Mouse (Mus musculus) CD4-positive helper T cell, adult 2 months (primary cell): ENCODE measurements at regions not wholly inside any gene's neighbourhood (a gene's known extent, or its start where the extent isn't known, plus 50 kb on each side); places are given as distances from the start of the nearest gene placed in this dataset.

Source experiments
- DNase-seq: peaks from one replicate; pipeline ENCODE4 v3.0.0-alpha.2; 2012; ENCODE audit warnings: low read depth, missing footprints, low spot score

- DNase-seq = no peak
These were observed 67.9 kb downstream of the 3100002H09Rik start for GRCm38 (mm10) chr4:124542696-124543095.

DNA sequence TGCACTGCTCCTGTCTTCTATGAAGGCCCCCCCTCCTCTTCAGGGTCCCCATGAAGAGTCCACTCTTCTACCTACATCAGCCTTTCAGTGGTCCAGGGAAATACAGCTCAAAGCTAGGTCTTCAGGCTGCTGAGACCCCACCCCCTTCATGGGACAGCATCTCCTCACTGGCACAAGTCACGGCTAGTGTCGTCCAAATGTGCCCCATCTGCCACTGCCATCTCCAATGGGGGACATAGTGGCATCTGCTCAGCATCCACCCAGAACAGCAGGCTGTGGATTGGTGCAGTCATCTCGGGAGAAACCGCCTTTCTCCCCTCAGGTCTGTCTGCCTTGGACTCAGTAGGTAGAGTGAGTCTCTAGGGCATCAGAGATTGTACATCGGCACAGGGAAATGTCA is 72.1 kb downstream of the 3100002H09Rik start:
- no peak for DNase-seq

DNA sequence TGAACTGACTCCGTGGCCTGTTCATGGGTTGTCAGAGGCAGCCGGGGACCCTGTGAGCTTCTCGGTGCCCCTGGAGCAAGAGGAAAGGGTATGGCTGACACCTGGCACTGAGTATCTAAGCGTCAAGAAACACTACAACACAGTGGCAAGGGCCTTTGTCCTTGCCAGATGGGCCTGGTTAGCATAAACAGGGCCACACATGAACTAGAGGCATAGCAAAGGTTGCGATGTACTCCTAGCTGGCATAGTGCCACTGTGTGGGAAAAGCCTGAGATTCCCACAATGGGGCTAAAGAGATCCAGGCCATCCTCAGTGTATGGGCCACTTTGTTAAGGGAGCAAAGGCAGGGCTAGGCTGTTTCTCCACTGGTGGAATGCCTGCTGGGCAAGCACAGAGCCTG is 72.9 kb downstream of the 3100002H09Rik start:
- no peak for DNase-seq

- DNase-seq = no peak
These were observed 77.0 kb downstream of the 3100002H09Rik start for GRCm38 (mm10) chr4:124533614-124534013.

- no peak for DNase-seq
These were observed 80.0 kb downstream of the 3100002H09Rik start for GRCm38 (mm10) chr4:124530596-124530995.

DNA sequence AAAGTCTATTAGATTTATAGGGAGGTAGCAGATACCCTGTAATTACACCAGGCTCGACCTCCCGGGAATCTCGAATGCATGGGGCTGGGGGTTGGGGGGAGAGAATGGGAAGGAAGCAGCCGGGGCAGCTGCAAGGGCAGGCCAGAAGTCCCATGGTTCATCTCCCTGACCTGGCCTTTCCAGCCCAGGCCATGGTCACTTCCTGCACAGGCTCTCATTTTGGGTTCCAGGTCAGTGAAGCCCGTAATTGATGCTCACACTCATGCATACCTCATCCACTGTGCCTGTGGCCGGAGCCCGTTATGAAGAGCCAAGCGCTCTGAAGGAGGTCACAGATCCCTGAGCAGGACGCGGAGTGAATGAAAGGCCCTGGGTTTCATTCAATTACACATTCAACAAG is 83.8 kb downstream of the 3100002H09Rik start:
- no peak for DNase-seq

DNA sequence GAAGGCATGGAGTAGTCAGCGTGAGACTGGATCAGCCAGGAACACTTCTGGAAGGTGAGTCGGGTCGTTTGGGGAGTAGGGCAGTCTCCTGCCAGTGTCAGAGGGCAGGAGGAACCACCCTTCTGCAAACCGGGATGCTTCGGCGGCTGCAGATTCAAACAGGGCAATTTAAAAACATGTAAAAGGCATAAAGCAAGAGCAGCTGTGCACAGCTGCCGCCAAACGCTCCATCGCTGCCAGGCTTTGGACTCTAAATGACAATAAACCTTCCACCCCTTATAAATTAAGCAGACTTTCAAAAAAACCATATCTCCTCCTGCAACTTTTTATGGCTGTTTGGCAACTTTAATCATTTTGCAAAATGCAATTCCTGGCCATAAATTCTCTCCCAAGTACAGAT is 84.2 kb downstream of the 3100002H09Rik start:
- no peak for DNase-seq

GRCm38 (mm10) chr4:124520309-124520708 is 90.3 kb downstream of the 3100002H09Rik start:
- DNase-seq = no peak

- DNase-seq = no peak
These were observed 98.8 kb downstream of the 3100002H09Rik start for GRCm38 (mm10) chr4:124511761-124512160.

DNA sequence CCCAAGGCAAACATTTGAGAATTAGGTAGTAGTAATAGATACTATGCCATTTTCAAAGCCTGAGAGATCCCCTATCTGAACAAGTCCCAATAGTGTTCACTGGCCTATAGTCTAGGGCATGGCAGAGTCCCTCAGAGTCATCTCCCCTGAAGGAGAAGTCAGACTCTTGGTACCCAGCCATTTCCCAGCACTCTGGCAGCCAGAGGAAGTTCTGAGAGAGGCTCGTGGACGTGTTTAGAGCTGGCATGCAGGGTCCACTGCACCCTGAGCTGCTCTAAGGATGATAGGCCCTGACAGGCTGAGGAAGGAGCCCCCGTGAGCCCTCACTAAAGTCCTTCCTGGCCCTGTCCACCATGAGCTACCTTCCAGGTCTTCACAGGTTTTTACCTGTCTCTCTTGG is 99.8 kb downstream of the 3100002H09Rik start:
- DNase-seq = no peak

DNA sequence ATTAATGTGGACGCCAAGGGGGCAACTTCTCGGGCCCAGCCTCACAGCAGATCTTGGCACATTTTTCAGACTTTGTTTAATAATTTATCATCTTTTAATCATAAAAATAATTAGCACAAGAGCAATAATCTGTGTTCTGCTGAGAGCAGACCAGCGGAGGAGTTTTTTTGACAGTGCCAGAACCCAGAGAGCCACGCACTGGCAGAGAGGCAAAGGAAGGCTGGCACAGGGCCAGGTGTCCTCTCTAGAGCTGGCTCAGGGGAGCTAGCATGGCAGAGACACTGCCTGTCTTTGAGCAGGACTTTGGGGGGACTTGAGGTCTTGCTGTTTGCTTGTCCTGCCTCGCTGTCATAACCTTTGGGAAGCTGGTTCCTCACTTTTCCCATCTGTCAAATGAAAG is 100.9 kb downstream of the 3100002H09Rik start:
- no peak for DNase-seq

DNA sequence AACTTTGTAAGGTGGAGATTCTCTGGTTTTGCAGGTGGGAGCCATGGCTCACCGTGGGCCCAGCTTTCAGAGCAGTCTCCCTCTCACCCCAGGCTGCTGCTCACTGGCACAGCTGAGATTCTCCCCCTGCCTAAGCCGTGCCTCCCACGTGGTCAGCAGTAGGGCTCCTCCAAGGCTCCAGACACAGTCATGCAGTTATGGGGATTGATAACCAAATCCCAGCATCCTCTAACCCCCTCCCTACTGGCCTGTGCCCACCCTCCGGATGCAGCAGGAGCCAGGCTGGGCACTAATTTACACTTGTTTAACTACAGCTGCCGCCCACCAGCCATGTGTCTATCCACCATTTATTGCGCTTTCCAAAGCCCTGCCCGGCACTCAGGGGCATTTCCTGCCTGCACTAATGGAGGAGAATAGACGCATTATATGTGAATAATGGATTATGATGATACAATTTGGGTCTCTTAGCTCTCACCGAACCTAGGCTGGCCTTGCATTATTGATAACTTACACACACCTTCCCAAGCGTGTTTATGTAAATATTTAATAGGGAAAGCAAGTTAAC is 104.4 kb downstream of the 3100002H09Rik start:
- no peak for DNase-seq

- DNase-seq = no peak
These were observed 108.8 kb downstream of the 3100002H09Rik start for GRCm38 (mm10) chr4:124501785-124502184.

DNA sequence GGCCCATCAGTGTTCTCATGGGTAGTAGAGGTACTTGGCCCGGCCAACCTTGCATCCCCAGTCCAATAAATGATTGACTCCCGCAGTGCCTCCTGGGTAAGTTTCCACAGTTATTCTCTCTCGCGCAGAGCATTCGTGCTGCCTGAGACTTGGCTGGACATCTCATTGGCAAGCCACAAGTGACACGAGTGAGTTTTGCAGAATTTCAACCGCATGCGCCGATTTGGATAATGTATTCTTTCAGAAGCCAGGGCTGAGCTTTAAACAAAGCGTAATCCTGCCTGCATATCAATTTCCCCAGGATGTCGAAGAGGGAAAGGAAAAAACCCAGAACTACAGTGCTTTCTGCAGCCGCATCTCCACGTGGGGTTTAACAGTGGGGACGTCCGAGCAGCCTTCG is 112.6 kb downstream of the 3100002H09Rik start:
- DNase-seq = no peak

DNA sequence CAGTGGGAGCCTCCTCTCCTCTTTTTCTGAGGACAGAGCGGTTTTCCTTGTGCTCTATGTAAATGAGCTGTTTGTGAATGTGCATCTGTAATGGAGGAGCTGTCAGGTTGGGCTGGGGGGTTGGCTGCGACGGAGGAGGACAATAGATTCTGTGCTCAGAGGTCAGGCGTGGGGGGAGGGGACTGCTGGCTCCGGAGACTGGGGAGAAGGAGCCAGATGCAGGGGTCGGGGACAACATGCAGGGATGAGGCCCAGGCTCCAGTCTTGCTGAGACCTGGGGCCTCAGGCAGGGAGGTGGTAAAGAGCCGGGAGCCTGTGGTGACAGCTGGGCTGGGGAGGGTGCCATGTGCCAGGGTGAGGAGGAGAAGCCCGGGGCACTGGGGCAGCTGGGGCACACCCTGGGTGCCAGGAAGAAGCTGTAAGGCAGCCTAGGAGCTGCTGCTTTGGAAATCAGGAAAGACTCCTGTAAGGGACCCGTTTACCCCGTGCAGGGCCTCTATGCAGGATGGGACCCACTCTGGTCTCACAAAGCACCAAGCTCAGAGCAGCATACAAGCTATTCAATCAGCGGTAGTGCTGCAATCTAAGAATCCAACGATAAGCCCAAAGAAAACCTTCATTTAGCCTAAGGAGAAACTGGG is 124.5 kb downstream of the 3100002H09Rik start:
- DNase-seq = no peak

GRCm38 (mm10) chr4:124484613-124485586 is 125.7 kb downstream of the 3100002H09Rik start:
- DNase-seq = no peak

- DNase-seq = no peak
These were observed 132.7 kb downstream of the 3100002H09Rik start for GRCm38 (mm10) chr4:124477870-124478301.

GRCm38 (mm10) chr4:124477359-124477868 is 133.2 kb downstream of the 3100002H09Rik start:
- DNase-seq = no peak

DNA sequence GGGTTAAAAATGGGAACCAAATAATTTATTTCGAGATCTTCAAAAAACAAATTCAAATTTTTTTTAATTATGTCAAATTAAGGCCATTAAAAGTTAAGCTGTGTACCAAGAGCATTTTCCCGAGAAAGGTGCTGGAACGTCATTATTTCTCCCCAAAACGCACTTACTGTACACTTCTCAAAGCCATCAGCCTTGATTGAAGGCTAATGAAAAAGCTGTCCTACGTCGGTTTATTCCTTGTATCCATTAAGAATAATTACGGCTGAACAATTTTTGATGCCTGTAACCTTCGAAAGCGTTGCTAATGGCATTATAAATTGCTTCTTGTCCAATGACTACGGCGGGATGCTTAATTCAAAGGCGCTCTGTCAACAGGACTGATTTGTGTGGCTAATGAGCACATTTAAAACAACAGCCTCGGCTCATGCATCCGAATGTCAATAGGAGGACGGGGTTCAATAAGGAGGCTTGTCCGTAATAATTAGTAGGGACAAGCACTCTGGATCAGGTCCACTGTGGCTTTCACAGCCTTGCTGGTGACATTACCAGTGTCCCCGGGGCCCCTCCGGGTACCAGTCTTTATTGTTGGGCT is 145.3 kb downstream of the 3100002H09Rik start:
- no peak for DNase-seq

DNA sequence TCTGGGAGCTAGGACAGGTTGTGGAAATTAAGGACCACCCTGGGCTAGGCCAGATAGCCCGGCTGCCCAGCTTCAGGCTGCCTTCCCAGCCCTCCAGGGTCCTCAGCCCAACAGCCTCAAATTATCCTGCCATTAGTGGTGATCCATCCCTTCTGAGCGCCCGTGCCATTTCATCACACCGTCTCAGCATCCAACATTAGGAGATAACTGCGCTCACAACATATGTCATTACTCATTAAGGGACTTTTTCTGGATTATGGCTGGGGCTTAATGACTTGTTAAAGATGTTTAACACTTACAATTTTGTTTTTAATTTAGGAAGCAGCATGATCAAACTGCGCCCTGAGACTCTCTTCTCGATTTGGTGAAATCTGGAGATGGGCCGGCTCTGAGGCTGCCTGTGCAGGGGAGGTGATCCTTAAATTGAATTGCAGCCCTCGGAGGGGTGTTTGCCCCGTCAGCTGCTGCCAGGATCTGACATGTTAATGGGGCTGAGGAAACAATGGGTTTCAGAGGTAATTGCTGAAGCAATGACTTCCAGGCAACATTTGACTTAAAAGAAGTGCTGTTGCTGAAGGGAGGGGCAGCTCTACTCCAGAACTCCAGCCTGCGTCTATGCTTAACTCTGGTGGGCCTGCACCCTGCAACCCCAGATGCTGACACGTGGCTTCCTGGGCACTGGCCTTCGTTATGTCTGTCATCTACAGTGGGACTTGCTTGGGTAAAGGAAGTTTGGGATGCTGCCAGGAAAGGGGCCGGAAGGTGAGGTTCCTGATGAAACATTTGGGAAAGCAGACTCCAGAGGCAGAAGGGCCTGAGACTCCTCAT is 154.9 kb downstream of the 3100002H09Rik start:
- no peak for DNase-seq

GRCm38 (mm10) chr4:124451131-124451530 is 159.5 kb downstream of the 3100002H09Rik start:
- no peak for DNase-seq
